Mouse (Mus musculus): Measurements from ENCODE around the gene Myh13.

Myh13 gene

GRCm38 (mm10) chr11:67390679-67391384 is 69.4 kb downstream of the Myh13 start:
- no peak for DNase-seq (ENCODE audit: low spot score)

- DNase-seq (ENCODE audit: low spot score), result no peak
These were observed 70.9 kb downstream of the Myh13 start for GRCm38 (mm10) chr11:67392369-67392768.

- DNase-seq (ENCODE audit: low spot score), result no peak
These were observed 79.5 kb downstream of the Myh13 start for GRCm38 (mm10) chr11:67400956-67401355.

- DNase-seq (ENCODE audit: low spot score), result no peak
These were observed 93.0 kb downstream of the Myh13 start for GRCm38 (mm10) chr11:67414346-67414940.
